Mouse (Mus musculus) embryo, embryonic 11.5 days (tissue): ENCODE measurements around the gene Limch1.
A peak's percentile ranks its signal among the peaks of the same experiment; 100 is the strongest.

Experiments used
- DNase-seq: peaks from one replicate; pipeline ENCODE4 v3.0.0-alpha.2; 2012; ENCODE audit warnings: low read depth, low spot score

Gene Limch1

DNA sequence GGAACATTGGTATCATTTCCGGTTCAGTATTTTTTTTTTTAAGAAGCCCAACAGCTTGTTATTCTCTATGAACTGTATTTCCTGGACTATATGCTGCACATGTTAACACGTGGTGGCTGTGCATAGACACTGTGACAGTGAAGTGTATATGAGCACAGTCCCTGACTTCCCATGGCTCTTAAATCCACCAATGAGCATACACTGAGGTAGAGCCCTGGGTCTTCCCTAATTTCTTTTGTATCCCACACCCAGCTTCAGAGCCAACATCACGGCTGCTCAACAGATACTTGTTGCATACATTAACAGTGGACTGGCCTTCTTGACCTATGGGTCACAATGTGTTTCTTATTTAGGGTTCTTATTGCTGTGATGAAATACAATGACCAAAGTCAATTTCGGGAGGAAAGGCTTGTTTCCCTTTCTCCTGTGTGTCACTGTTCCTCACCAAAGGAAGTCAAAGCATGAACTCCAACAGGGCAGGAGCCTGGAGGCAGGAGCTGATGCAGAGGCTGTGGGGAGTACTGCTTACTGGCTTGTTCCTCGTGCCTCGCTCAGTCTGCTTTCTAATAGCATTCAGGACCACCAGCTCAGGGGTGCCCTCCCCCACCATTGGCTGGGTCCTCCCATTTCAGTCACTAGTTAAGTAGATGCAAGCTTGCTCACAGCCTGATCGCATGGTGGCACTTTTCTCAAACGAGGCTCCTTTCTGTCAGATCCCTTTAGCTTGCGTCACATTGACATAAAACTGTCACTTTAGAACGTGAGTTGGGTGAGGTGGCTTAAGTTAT lies 130.6 kb downstream of the Limch1 start:
- no peak for DNase-seq

DNA sequence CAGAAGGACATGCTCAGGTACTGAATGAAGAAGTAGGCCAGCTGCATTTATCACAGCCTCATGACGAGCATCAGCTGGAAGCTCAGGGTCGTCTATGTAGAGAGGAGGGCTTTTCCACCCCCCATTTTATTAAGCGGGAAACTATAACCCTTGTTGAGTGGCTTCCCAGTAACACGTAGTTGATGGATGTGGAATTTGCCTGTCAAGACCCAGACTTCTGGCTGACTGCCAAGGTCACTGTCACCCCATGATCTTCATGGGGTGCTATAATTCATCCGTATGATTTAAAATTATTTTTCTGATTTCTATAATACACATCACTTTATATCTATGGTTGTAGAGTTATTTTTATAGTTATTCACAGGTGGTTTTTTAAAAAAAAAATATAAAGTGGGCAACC lies 131.4 kb downstream of the Limch1 start:
- DNase-seq, result no peak

DNA sequence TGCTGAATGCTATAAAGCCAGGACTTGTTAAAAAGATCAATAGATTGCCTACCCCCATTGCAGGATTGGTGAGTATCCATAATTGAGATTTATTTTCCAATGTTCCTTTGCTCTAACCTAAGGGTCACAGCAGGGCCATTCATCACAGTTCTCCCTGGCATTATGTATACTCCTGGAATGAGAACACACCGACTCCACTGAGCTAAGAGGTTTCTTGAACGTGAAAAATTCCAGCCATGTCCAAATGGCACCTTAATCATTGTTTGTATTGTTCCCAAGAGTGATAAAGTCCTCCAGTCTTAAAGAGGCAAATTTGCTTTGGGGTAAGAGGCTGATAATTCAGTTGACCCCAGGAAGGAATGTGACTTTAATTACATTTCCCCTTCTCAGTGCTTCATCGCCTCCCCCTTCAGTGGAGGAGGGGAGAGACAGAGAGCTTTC lies 136.3 kb downstream of the Limch1 start:
- DNase-seq, result peak; percentile 48

DNA sequence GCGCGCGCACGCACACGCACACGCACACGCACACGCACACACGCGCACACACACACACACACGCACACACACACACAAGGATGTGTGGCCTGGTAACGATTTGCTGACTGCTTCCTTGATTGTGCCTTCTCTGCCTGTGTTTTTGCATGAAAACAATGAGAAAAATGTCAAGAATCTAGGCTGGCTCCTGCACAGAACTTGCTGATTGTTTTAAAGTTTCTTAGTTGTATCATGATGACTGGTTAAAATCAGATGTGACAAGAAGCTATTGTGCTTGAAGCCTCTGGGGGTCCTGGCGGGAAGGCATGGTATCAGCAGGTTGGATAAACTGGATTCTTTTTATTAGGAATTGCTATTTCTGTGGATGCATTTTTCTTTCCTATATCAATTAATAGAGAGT lies 137.1 kb downstream of the Limch1 start:
- DNase-seq, result no peak

DNA sequence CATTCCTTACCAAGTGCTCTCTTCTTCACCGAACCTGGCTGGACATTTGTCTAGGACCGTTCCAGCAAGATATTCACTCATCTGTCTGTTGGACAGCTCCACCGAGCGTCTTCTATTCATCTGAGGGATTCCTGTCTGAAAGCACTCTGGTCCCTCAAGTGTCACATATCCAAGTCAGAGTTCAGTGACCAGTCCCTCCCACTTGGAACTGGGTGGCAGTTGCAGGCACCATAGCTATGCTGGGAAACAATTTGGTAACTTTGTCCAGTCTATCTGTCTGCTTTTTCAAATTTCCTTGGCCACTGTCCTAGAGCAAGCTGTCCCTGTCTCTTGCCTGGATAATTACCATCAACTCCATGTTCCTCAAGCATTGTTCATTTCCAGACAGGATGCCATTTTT lies 138.9 kb downstream of the Limch1 start:
- no peak for DNase-seq

GRCm38 (mm10) chr5:66886410-66887120 lies 140.9 kb downstream of the Limch1 start:
- no peak for DNase-seq

- no peak for DNase-seq
Observed at GRCm38 (mm10) chr5:66888061-66888460, 142.4 kb downstream of the Limch1 start.

DNA sequence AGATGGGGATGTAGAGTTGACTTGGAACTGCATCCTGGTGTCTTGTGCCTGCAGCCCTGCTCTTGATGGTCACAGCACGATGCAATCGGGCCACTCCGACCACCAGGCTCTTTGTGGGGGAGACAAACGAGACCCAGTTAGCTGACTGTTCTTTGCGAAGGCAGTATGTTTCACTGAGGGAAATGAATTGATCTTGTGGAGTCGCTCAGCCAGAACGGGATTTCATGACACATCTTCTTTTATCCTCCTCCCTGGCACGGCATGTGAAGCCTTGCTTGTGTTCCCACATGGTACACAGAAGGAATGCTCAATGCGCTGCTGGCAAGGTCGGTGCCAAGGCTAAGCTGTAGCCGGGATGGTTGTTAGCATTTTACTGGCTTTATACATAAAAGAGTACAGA lies 143.7 kb downstream of the Limch1 start:
- no peak for DNase-seq

- no peak for DNase-seq
Observed at GRCm38 (mm10) chr5:66895440-66896120, 150.0 kb downstream of the Limch1 start.

DNA sequence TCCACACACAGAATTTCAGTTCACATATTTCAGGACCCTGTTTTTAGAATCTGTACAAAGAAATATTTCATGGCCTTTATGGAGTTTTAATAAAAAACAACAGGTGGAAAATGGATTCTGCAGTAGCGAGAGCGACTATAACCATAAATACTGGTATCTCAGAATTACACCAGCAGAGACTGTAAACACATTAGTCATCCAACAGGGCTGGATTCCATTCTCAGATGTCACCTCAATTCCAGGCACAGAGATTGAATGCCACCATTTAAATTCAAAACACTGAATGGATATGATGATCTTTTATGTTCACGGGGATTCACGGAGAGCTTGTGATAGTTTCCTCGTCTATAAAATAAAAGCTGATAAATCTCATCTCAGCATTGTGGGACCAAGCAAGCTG lies 152.0 kb downstream of the Limch1 start:
- no peak for DNase-seq

GRCm38 (mm10) chr5:66898252-66898651 lies 152.6 kb downstream of the Limch1 start:
- DNase-seq, result no peak

DNA sequence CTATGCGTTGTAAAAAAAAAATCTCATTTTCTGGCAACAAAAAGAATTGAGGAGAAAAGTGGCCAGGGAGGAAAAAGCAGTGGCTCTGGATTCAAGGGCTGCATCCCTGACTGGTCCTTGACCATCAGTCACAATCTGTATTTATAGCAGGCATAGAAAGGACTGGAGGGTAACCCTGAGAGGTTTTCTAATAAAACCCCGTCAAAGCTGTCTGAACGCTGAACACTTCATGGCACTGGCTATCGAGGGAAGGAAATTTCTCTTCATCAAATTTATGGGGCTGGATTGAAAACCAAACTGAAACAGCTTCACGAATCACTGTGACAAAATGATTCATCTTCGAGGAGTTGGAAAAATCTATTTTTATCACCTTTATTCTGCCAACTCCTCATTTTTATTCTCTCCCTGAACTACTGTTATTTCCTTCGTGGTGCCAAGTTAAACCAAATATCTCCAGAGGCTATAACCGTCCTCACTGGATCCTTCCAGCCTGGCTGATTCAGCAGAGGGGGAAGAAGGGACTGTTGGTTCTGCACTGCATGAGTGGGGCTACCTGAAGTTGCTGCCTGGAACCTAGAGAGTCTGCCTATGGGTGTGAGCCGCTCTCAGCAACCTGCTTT lies 153.3 kb downstream of the Limch1 start:
- DNase-seq, result no peak

- no peak for DNase-seq
Observed at GRCm38 (mm10) chr5:66901116-66901515, 155.5 kb downstream of the Limch1 start.

- no peak for DNase-seq
Observed at GRCm38 (mm10) chr5:66904835-66905234, 159.2 kb downstream of the Limch1 start.

DNA sequence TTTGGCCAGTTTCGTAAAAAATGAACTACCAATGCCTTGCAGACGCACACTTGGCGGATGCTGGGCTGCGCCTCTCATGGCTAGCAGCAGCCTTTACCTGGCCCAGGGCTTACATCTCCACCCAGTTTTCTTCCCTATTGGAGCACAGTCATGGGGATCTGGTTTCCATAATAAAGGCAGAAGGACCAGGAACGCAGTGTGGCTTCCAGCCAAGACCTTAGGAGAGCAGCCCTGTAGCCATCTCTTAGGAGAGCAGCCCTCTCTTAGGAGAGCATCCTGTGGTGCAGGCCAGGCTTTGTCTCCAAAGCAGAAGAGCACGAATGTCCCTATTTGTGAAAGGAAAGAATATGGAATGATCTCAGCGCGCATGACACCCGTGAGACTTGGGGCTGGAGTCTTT lies 163.3 kb downstream of the Limch1 start:
- no peak for DNase-seq

- no peak for DNase-seq
Observed at GRCm38 (mm10) chr5:66909962-66910361, 164.3 kb downstream of the Limch1 start.

DNA sequence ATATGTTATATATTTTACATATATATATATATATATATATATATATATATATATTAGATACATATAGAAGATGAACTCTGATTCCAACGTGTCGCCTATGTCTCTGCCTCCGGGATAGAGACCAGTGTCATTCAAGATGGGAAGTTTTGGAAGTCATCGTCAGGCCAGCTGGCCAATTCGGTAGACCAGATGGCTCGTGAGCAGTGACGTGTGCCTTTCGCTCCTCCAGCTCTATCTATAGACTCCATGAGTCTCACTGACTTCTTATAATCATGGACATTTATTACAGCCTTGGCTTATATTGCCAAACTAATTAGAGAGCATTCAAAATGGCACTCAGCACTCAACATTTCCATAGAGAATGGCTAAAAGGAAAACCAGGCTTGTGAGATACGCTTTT lies 165.0 kb downstream of the Limch1 start:
- DNase-seq, result no peak

DNA sequence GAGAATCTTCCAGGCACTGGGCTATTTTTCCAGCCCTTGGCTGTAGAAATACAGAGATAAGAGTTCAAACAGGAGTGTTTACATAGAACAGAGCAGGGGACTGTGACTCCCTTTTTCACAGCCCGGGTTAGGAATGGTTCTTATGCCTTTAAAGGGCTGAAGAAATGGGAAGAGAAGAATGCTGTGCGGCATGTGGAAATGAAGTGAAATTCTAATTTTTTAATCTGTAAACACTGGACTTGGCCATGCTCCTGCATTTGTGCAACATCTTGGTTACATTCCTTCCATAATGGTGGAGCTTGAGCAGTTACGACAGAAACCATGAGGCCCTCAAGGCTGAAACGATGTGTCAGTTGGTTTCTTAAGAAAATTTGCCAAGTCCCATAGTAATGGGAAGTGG lies 165.4 kb downstream of the Limch1 start:
- DNase-seq, result no peak

DNA sequence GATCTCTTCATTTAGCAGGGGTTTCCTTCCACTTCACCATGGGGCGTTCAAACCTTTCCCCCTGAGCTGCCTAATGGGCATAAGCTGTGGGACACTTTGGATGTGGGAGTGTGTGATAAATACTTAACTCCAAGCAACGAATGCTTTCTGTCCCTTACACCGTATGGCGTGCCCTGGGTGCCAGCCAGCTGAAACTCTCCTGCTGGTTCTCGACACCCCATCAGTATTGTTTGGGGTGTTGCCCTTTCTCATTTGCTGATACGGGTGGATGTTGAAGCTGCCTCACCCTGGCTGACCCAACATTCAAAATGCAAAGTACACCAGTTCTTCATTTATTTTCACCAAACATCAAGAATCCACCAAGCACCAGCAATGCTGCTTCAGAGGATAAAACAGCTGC lies 168.2 kb downstream of the Limch1 start:
- DNase-seq, result no peak

DNA sequence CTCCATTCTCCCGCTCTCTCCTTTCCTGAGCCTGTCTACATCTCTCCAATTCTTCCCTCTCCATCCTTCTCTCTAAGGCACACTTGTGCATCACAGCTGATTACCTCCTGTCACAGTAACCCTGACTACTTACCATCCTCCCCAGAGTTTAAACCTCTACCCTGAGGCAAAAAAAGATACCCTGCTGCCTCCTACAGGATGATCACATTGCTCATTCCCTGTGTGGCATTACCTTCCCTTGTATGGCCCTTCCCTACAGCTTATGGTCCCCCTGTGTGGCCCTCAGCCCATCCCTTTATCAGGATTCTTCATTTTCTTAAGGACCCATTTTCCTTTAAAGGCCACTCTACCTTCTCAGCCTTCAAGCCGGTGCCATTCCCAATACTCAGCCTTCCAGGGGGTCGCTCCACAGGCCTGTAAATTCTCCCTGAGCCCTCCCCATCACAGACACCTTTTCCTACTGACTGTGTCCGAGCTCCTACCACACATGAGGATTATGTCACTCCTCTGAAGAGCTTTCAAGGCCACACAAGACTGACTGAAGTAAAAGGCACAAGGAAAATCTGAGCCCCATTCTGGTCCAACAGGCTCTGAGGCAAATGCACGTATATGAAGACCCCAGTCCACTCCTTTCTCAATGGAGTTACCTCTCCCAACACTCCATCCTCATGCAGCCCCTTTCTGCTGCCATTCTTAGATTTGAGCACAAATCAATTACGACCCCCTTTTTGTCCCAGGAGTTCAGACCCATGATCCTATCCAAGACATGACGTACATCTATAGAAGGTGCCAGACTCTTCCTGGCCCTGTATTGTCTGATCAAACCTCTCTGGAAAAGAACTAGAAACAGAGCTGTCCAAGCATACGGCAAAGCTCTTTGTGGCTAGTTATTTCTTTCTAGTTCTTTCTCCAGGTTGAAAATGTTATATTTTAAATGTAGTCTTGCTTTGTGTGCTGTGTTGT lies 172.0 kb downstream of the Limch1 start:
- DNase-seq, result no peak
